Mouse (Mus musculus) embryonic fibroblast, embryonic 13.5 days (primary cell): ENCODE results near the gene Pitpnm2.

Source experiments
- CTCF ChIP-seq: IDR thresholded peaks from 2 replicates; pipeline ENCODE4 v1.5.1; 2011; ENCODE audit warnings: mild to moderate bottlenecking, control low read depth, low read length, moderate library complexity, borderline replicate concordance; ENCODE audit not compliant: insufficient read depth
- POLR2A ChIP-seq: IDR thresholded peaks from 2 replicates; pipeline ENCODE4 v1.6.1; 2011; ENCODE audit warnings: low read depth, mild to moderate bottlenecking, control low read depth, low read length, moderate library complexity

GRCm38 (mm10) chr5:124218986-124219385 lies 30.6 kb downstream of the Pitpnm2 start:
- TF ChIP-seq POLR2A (no peak), CTCF (no peak)
